Mouse (Mus musculus) lung, postnatal 4 days (tissue): ENCODE data around the gene Supt4a.
A peak's percentile ranks its signal among the peaks of the same experiment; 100 is the strongest.

ENCODE experiments used
- DNase-seq, 2 experiments: peaks; one replicate each; pipeline ENCODE4 v3.0.0; 2021

Supt4a gene

DNA sequence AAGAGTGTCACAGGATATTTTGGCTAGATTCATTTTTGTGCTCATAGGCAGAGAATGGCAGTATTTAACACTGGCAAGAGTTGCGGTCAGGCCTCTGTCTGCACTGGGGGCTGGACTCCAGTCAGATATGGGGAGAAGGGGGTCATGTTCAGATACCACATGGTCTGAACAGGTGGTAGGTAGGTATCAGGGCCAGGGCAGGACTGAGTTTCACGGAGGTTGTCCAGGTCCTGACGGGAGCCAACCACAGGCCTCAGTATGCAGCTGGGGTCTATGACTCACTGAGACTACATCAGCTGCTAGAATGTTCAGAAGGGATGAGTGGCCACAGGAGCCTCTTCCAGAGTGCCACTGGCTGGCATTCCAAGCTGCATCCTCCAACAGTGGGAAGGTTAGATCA, 35.0 kb downstream of the Supt4a start:
- DNase-seq, result no peak

DNA sequence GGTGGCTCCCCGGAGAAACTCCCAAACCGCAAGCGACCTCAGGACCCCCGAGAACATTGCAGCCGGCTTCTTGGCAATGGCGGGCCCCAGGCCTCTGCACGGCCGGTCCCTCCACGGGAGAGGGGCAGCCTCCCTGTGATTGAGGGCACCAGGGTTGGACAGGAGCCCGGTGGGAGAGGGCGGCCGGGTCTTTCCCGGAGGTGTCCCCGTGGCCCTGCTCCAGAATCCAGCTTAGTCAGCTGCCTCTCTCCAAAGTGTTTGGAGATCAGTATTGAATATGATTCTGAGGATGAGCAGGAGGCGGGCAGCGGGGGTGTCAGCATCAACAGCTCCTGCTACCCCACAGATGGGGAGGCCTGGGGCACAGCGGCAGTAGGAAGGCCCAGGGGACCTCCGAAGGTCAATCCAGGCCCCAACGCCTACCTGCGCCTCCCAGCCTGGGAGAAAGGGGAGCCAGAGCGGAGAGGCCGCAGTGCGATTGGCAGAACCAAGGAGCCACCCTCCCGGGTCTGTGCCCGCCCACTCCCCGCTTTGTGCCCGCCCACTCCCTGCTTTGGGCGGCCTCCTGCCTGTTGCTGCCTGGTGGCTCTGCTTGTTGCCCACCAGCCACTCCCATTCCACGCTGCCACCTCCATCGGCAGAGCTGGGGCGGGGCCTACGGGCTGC, 40.9 kb downstream of the Supt4a start:
- peak; percentile 84 to 89 for DNase-seq

DNA sequence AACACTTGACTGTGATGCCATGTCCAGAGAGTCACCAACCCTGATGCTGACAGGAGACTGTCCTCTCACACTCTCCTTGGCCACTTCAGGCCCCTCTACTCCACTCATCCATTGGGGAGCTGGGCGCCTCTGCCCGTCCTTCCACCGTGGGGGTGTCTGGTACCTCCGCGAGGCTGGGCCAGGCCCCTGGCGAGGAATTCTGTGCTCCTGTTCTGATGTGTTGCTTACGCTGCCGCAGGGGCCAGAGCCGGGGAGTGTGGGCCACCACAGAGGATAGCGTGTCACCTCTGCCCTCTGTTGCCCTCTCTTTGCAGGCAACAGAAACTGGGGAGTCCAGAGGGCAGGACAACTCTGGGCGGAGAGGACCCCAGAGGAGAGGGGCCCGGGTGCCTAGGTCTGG, 41.6 kb downstream of the Supt4a start:
- DNase-seq, result no peak

DNA sequence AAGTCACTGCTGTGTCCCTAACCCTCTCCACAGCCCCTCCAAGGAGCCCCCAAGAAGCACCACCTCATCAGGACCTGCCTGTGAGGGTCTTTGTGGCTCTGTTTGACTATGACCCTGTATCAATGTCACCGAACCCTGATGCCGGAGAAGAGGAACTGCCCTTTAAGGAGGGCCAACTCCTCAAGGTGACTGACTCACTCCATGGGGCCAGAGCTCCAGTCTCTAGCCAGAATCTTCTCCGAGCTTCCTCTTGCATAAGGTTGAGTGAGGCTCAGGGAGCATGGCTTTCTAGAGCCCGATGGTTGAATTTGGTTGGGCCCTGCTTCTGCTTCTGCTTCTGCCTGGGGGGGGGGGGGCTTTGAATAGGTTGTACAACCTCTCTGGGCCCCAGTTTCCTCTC, 42.0 kb downstream of the Supt4a start:
- no peak for DNase-seq

DNA sequence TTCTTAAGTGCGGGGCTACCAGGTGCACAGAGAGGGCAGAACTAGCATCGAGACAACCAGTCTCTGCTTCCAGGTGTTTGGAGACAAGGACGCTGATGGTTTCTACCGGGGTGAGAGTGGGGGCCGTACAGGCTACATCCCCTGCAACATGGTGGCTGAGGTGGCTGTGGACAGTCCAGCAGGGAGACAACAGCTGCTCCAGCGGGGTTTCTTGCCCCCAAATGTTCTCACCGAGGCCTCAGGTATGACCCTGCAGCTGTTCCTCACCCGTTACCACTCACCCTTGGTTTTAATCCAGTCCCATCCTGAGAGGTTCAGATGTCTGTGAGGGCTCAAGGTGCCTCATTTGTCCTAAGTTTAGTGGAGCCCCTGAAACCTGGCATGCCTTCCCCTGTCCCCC, 42.8 kb downstream of the Supt4a start:
- no peak for DNase-seq

GRCm38 (mm10) chr11:87790088-87790487, 52.7 kb downstream of the Supt4a start:
- DNase-seq, result no peak
